Mouse (Mus musculus): ENCODE data around the gene Pyroxd2.

The Pyroxd2 gene

DNA sequence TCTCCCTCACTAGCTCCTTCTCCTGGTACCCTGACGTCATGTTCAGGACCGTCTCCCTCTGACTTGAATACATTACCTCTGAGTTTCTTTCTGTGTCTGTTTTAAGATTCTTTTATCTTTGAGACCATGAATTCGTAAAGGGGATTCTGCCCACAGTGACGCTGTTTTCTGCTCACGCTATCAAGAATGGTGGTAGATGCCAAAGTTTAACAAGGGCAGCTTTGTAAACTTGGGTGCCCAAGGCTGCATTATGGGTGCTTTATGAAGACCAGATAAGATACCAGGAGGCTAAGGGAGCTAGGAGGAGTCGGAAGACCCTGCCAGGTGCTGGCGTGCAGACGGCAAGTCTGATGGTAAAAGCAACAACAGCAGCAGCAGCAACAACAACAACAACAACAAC lies 5.9 kb downstream of the Pyroxd2 start:
- in situ Hi-C loops (cut with MboI, MseI) = no loop called here

DNA sequence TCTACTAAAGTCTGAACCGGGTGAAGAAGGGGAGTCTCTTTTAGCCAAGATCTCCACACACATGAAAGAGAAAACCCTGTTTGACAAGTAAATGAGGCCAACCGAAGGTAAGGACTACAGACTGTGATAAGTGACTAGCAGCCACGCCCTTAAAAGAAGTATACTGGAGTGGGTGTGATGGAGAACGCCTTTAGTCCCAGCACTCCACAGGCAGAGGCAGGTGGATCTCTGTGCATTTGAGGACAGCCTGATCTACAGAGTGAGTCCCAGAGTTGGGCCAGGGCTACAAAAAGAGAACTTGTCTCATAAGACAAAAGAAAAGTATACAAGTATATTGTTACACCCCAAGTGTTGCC lies 6.7 kb downstream of the Pyroxd2 start:
- in situ Hi-C loops (cut with MboI, MseI) = no loop called here

DNA sequence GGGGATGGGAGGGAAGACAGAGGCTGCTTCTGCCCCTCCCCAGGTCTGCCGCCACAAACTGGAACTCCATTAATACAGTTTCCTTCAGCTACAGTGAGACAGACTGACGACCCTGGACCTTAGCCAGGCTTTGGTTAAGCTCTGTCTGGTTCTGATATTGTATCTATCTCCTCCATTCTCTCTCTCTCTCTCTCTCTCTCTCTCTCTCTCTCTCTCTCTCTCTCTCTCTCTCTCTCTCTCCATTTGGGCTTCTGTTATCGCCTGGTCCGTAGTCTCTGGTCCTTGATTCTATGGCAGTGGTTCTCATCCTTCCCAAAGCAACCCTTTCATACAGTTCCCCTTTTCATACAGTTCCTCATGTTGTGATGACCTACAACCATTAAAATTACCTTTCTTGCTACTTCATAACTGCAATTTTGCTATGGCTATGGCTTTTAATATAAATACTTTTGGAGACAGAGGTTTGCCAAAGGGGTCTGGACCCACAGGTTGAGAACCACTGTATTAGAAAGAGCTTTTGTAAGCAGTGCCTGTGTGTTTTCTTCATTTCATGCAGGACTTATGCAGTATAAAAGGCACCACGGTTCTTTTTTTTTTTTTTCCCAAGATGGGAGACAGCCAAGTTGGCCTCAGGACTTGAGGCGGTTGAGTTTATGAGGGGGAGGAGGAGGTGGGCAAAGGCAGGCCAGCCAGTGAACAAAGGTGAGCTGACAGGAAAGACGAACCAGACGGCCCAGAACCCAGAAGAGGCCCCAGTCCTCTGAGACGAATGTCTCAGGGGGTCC lies 7.3 kb downstream of the Pyroxd2 start:
- in situ Hi-C loops (cut with MboI, MseI) = no loop called here

DNA sequence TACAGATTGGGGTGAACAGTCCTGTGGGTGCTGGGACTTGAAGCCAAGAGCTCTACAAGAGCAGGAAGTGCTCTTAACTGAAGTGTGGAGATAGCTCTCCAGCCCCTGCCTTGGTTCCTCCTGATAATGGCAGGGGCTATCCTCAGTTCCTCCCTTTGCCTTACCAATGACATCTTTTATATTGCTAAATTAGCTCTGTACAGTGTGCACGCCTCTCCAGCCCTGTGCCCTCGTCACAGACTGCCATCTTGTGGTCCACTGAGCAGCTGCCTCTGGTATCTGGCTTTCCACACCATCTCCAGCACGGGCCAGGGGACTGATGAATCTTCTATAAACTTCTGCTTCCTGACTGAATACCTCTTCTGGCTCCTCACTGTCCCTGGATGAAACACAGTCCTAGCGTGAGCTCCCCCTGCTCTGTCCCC lies 8.4 kb downstream of the Pyroxd2 start:
- in situ Hi-C loops (cut with MboI, MseI) = no loop called here

DNA sequence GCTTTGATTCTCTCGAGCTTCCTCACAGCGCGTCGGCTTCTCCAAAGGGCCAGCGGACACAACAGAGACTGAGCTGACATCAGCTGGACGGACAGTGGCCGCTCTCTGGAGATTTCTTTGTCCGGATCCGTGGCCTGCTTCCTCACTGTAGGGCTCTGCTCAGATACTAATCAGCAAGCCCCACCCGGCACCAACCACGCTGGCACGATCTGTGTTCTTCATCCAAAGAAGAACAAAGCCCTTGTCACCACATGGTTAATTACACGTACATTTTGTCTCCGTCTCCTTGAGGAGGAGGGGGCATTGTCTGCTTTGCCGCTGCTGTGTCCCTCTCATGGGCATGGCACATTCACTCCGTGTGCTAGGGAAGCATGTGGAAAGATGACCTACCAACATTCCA lies 9.3 kb downstream of the Pyroxd2 start:
- in situ Hi-C loops (cut with MboI, MseI) = no loop called here

DNA sequence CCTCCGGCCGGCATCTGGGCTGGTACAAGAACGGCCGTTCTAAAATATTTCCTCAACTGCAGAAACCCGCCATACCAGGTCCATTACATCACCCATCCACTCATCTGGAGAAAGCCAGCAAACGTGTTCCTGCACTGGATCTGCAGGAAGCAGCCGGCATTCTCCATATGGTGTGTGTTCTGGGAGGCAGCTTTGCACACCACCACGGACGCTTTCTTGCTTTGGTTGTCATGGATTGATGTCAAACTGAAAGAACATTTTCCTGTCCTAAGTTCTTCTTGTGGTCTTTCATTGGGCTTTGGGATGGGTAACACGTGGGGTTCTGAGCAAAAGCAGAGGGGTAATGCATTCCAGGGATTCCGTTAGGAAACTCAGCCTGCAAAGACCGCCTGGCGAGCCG lies 10.7 kb downstream of the Pyroxd2 start:
- in situ Hi-C loops (cut with MboI, MseI) = no loop called here

DNA sequence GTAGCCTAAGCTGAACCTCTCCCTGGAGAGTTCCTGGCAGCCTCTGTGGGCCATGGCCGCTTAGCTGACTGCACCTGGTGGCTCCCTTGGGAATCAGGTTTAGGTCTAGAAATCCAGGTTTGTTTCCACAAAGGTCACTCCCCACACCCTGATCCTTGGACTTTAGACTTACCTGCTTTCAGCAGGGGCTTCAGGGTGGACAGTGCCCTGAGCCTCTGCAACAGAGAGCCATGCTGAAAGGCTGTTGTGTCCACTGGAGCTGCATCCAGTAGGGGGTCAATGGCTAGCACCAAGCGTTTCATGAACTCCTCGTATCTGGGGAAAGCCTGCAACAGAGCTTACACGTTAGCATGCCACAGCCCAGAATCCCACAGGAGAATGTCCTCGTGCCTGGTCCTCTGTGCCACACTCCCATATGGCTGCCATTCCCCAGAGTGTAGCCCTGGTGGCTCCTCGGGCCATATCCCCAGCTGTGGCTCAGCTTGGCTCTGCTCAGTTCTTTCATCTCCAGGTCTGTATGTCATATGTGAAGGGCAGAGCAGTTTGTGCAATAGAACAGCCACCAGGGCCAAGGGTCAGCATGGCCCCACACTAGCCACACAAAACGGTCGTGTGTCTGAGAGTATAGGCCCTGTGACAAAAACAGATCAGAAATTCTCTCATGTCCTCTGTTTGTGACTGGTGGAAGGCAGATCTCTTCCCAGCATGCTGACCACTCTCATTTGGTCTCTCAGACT lies 12.2 kb downstream of the Pyroxd2 start:
- in situ Hi-C loops (cut with MboI, MseI) = no loop called here

DNA sequence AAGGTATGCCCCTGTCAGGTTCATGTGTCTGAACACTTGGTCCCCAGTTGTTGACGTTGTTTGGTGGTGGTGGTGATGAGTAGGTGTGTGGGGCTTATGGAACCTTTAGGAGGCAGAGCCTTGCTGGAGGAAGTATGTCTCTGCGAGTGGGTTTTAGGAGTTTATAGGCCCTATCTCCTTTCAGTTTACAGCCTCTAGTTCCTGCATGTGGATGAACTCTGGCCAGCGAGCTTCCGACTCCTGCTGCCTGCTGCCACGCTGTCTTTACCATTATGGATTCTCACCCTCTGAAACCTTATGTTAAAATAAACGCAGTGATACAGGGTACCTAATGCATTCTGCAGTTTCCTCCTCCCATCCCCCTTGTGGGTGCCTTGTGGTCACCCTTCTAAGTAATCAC lies 12.8 kb downstream of the Pyroxd2 start:
- in situ Hi-C loops (cut with MboI, MseI) = no loop called here

DNA sequence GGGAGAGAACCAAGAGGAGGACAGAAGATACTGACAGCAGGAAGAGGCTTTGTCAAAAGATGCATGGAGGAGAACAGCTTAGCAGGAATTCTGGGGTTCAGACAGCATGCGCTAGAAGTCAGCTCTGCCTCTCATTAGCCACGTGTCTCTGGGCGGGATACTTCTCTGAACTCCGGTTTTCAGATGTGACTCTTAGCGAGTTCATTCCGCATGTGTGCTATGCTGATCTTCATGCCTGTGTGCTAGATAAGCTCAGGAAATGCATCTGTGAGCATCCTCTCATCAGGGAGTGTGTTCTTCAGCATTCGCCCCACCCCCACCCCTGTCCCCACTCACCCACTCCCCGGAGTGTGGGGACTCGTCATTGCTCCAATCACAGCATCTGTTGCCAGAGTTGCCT lies 14.8 kb downstream of the Pyroxd2 start:
- in situ Hi-C loops (cut with MboI, MseI) = no loop called here

DNA sequence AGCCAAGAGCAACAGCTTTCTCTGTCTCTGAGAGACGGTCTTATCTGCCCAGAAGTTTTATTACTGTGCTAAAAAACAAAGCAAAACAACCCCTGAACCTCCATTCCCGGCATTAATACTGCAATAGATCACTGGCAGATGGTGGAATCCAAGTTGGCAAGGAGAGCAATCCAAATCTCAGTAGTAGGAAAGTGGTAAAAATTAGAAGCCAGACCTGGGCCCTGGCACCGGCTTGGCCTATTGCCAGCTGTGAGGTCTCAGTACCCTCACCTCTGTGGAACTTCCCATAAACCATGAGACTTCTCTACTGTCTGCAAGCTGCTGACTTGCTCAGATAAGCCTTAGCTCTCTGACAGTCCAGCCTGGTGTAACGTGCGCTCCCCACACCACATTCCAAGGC lies 17.6 kb downstream of the Pyroxd2 start:
- in situ Hi-C loops (cut with MboI, MseI) = no loop called here

DNA sequence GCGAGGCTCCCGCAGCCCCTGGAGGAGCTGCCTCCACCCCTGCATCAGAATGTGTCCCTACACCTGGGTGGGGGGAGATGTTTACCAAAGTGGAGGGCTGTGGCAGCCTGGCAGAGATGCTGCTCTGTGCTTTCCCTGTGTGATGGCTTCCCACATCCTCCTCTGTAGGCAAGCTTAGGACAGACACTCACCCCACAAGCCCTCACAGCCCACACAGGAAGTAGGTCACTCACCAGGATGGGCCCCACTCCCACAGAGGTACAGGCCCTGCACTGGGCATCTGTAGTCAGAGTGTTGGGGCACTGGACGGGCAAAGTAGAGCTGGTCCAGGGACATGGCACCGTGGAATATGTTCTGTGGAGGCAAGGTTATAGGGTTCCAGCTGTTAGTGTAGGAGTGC lies 25.2 kb downstream of the Pyroxd2 start:
- in situ Hi-C loops (cut with MboI, MseI) = no loop called here

DNA sequence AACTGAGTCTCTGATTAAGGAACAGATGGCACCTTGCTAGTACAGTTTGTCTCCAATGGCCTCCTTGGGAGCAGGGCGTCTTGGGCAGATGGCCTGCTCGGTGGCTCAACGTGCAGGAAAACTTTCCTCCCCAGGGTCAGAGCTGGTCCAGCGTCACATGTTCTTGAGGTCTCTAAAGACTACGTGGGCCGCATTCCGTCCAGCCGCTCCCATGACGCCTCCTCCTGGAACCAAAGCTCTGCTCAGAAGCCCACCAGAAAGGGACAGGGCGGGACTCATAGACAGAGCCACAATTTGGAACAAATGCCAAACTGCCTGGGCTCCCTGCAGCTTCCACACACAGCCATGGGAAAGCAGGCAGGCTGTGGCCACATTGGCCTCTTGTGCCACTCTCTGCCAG lies 25.8 kb downstream of the Pyroxd2 start:
- in situ Hi-C loops (cut with MboI, MseI) = no loop called here

DNA sequence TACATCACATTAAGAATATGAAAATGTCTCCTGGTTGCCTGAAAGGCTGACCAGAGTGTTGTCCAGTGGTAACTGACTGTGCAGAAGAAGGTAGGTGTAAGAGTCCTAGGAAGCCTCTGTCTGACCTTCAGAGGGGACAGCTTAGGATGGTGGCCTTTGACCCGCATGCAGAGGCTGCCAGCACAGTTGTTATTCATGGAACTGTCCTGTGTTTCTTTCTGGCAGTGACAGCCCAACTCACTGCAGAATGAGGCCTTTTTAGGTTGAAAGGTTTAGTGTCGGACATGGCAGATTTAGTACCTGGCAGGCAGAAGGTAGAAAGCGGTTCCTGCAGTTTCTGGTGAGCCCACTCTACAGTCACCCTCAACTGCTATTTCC lies 26.6 kb downstream of the Pyroxd2 start:
- in situ Hi-C loops (cut with MboI, MseI) = no loop called here

DNA sequence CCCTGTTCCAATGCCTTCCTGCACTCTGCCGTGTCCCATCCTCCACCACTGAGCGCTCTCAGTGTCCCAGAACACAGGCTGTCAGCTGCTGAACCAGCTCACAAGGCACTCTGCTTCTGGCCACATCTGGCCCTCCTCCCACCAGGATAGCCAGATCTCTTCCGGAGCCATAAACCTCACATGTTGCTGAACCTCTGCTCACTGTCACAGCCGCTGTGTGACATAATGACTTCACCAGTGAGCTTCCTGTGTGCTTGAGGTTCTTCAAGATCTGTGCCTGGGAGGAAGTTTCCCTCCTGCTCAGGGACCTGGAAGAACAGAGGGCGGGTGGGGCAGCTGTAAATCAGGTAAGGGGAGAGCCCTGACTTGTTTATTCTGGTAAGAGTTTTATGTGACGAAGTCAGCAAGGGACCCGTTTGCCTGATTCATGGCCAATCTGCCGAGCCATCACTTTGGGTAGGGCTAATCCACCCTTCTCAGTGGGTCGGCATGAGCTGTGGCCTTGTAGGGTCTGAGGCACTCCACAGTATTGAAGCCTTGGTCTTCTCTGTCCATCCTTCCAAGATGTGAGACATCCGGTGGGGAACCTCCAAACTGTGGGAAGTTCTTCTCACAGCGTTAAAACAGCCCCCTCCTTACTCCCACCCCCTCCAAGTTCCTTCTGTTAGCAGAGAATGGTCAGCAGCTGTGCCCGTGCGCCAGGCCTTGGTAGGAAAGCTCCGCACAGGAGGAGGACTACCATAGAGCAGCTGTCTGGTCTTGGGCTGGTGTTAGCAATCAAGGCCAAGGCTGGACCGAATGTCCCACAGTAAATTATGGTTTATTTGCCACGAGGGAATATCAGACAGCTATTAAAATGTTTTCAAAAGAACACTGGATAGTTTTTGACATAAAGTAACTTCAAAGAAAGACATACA lies 27.3 kb downstream of the Pyroxd2 start:
- in situ Hi-C loops (cut with MboI, MseI) = no loop called here

DNA sequence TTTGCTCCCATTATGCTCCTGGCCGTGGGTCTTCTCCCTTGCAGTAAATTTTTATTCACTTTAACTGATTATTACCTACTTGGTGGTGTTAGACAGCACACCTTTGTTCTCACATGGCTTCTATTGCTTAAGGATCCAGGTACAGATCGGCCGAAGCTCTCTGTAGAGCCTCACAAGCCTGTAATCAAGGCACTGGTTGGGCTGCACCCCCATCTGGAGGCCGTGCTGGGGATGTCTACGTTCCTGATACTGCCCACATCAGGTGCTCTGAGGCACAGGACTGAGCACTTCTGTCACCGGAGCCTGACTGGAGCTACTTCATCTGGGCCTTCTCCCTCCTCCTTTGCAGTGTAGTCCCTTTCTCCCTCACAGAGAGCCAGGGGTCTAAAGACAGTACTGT lies 29.3 kb downstream of the Pyroxd2 start:
- in situ Hi-C loops (cut with MboI, MseI) = no loop called here

DNA sequence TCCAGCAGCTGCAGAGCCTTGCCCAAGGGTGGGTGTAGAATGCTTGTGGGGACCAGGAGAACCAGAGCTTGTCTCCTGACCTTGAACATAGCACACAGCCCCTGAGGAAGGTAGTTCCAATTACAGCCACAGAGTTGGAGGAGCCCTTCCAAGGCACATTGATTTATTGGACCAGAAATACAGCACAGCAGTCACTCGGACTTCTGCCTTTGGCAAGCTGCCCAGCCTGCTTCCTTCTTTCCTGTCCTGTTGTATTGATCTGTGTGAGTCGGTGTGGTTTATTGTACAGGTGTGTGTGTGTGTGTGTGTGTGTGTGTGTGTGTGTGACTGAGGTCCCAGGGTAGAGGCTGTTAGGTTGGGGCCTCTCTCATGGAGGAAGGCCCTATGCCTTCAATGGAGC lies 30.1 kb downstream of the Pyroxd2 start:
- in situ Hi-C loops (cut with MboI, MseI) = no loop called here

DNA sequence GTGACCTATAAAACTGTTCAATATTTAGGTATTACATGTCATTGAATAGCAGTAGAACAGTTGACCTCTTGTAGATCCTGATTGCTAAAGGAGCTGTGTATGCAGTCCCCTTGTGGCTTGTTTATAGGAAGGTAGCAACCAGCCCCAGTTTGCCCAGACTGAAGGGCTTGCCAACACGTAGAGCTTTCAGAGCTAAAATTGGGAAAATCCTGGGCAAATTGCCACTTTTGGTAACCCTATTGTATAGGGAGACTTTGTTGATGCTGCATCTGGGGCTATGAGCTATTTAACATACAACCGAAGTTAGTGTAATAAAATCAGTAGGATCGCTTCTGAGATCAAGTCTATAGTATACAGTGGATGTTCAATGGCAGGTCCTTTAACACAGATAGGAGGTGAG lies 34.5 kb downstream of the Pyroxd2 start:
- in situ Hi-C loops (cut with MboI, MseI) = no loop called here

DNA sequence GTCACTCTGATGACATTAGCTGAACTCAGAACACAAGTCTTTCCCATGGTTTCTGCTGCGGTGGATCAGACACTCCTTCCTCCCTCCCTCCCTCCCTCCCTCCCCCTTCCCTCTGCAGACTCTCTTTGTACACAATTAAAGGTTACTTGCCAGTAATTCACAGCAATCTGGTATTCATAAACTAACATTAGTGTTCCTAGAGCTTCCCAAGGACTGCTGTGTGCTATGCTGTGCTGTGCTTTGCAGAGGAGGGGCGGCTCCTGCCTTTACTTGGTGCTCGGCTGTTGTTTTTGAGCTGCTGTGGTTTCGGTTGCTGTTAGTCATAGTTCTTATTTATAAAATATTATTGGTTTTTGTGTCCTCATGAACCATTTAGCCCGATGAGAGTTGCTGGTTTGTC lies 34.9 kb downstream of the Pyroxd2 start:
- in situ Hi-C loops (cut with MboI, MseI) = no loop called here

DNA sequence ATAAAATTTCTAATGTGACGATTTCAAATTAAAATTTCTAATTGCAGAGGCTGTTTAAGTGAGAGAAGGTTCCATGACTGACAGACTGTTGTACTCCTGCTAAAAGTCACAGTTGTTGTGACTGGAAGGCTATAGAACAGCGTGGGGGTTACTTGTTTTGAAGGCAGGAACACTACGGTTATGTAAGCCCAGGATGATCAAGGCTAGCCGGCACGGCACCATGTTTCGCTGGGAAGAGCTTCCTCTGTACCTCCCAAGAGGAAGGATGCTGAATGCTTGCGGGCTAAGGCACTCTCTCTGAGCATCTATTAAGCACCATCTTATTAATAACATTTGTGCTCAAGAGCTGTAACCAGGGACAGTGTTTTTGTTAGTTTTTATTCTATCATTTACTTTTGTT lies 36.1 kb downstream of the Pyroxd2 start:
- in situ Hi-C loops (cut with MboI, MseI) = no loop called here

DNA sequence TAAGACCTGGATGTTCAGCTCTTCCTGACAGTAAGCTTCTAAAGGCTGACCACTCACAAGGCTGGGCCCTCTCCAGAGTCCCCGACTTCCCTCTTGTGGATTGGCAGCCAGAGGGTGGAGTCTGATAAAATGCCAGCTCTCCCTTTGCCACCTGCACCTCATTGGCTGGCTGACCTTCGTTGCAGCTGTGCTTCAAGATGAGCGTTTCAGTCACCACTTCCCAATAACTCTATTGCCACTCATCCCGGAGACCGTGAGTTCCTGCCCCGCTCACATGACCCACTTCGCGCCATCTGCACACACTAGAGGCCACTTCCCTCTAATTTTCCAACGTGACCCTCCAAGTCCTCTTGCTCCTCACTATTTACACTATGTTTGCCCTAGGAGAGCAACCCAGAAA lies 38.8 kb downstream of the Pyroxd2 start:
- in situ Hi-C loops (cut with MboI, MseI) = no loop called here

DNA sequence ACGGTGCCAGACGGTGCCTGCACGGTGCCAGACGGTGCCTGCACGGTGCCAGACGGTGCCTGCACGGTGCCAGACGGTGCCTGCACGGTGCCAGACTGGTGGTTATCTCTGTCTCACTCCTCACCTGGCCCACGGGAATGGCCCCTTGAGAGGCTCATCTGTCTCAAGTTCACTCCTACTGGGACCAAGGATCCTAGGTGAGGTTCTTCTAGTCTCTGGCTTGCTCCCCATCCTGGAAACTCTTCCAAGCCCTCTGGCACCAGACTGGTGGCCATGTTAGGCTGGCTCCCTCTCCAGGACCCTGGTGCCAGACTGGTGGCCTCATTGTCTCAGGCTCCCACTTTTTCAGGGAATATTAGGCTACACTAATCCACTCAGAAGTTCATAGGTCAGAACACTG lies 53.1 kb downstream of the Pyroxd2 start:
- in situ Hi-C loops (cut with MboI, MseI) = no loop called here

DNA sequence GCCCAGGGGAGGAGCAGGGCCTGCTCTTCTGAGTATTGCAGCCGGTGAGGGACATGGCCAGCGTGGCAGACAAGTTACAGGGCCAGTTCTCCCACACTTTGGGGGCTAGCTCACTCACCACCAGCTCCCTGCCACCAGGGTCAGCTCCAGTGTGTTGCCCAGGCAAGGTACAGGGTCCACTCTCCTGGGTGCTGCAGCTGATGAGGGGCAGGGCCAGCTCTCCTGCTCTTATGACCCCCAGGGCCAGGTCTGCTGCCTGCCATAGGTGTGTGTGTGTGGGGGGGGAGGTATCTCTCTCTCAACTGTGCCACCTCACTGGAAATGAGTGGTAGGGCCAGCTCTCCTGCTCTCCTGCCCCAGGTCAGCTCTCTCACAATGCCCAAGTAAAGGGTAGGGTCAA lies 54.0 kb downstream of the Pyroxd2 start:
- in situ Hi-C loops (cut with MboI, MseI) = no loop called here

DNA sequence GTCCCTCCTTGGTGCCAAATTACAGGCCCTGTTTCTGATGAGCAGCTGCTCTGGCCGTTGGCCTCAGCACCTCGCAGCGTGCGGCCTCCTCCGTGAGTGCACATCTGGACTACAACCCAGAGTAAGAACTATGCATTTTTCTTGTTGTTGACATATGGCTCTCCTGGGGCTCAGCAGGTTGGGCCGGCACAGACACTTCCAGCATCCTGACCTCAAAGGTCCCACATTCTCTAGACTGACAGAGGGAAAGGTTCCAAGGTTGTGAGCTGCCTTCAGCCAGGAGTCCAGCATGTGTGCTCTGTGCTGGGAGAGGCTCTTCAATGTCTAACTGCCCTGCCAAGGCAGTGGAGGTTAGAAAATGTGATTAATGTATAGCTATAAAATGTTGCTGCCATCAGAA lies 55.2 kb downstream of the Pyroxd2 start:
- in situ Hi-C loops (cut with MboI, MseI) = no loop called here

Measured in T-helper 2 cell (primary cell).